Mouse (Mus musculus) G1E (cell line): ENCODE data around the gene Mrpl22. TPM values are rescaled to one million over a fixed set of nuclear protein-coding genes. Genes with fewer than 3 reads are reported as not detected.
A peak's percentile ranks its signal among the peaks of the same experiment; 100 is the strongest.

Experiments
- ATAC-seq: 2 replicates; pipeline ENCODE4 v1.8.0; 2016; ENCODE audit warnings: mild to moderate bottlenecking; ENCODE audit not compliant: insufficient number of reproducible peaks, poor library complexity, low FRiP score, severe bottlenecking; ENCODE audit errors: extremely low read depth
- DNase-seq: peaks from one replicate; pipeline ENCODE4 v3.0.0; 2012; ENCODE audit warnings: low spot score
- H3K27me3 ChIP-seq: 2 replicates; pipeline ENCODE4 v1.6.1; 2012; ENCODE audit warnings: mild to moderate bottlenecking, low read length, inconsistent platforms; ENCODE audit not compliant: insufficient read depth
- H3K36me3 ChIP-seq: replicated peaks from 2 replicates; pipeline ENCODE3; 2012; ENCODE audit warnings: mild to moderate bottlenecking, inconsistent platforms
- H3K4me1 ChIP-seq: 2 replicates; pipeline ENCODE4 v1.6.1; 2012; ENCODE audit warnings: low read depth, low read length, inconsistent platforms, mixed read lengths; ENCODE audit not compliant: insufficient read depth
- H3K4me3 ChIP-seq: 2 replicates; pipeline ENCODE4 v1.5.1; 2012; ENCODE audit warnings: low read depth, mild to moderate bottlenecking, inconsistent platforms, low read length, moderate library complexity, mixed read lengths
- H3K9me3 ChIP-seq: replicated peaks from 2 replicates; pipeline ENCODE4 v1.6.1; 2012; ENCODE audit warnings: inconsistent platforms
- CTCF ChIP-seq: IDR thresholded peaks from 2 replicates; pipeline ENCODE4 v1.5.1; 2012; ENCODE audit warnings: low read depth, low read length, inconsistent platforms, mixed read lengths
- GATA1 ChIP-seq: IDR thresholded peaks from 2 replicates; pipeline ENCODE4 v1.6.1; 2012; ENCODE audit warnings: borderline replicate concordance, low read length, inconsistent platforms, mixed read lengths
- GATA2 ChIP-seq: IDR thresholded peaks from 2 replicates; pipeline ENCODE4 v1.6.1; 2012; ENCODE audit warnings: low read depth, low read length, inconsistent platforms, borderline replicate concordance
- POLR2AphosphoS5 ChIP-seq: IDR thresholded peaks from 2 replicates; pipeline ENCODE4 v1.6.1; 2012; ENCODE audit warnings: low read depth, low read length, inconsistent platforms; ENCODE audit not compliant: insufficient replicate concordance
- TAL1 ChIP-seq: conservative IDR thresholded peaks from 2 replicates; pipeline ENCODE4 v1.6.1; 2012; ENCODE audit warnings: low read depth, low read length, inconsistent platforms, mixed read lengths
- polyA plus RNA-seq: library from polyadenylated mRNA; stranded (reverse); fragments of >175 nt; gene quantifications from 2 replicates; pipeline ENCODE4 v1.2.3, GENCODE M21; 2012
- total RNA-seq, 2 experiments: library from RNA; stranded (forward) in 1 of 2; stranded (reverse) in 1 of 2; fragments of 200-1000 nt in 1 of 2; fragments of >200 nt in 1 of 2; fragmentation: Nextera tagmentation in 1 of 2; gene quantifications; 2 replicates each; pipeline ENCODE4 v1.2.3; 2014 to 2017

Mrpl22 gene
- total RNA-seq (2014; fragmentation: Nextera tagmentation): 67.5 and 82.1 TPM in 2 replicates
- total RNA-seq (2017): 72.6 and 81.6 TPM in 2 replicates
- polyA plus RNA-seq: 9.5 and 19.0 TPM in 2 replicates

DNA sequence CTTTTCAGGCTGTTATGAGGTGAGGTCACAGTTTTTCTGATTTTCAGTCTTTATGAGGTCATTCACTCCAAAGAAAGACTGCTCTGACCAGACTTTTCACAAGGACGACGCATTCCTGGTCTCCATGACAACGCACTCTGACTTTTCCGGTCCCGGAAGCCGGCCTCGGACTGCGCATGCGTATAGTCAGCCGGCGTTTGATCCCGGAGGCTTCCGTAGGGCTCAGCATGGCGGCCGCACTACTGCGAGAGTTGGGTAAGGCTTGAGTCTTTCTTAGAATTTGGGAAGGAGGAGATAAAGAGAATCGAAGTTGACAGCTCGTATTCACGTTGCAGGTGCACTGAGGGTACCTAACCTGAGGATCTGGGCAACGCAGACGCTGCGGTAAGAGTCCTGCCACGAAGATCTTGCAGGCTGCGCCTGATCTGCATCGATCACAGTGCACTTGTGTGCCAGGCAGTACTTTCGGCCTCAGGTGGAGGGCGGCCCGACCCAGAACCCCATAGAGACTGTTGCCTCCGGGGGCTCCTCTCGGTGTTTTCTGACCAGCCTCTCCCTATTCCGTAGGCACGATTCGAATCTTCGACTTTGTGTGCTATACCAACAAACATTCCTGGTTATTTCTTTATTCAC lies at the start of gene Mrpl22:
TSS of gene Mrpl22 (plus strand) at position 203 of the 633 bp plus-strand sequence.
- peaks cover 30% of the 10 kb centered on the region for H3K4me1 ChIP-seq
- DNase-seq (peak; percentile 77), ATAC-seq (peak; percentile 64)

DNA sequence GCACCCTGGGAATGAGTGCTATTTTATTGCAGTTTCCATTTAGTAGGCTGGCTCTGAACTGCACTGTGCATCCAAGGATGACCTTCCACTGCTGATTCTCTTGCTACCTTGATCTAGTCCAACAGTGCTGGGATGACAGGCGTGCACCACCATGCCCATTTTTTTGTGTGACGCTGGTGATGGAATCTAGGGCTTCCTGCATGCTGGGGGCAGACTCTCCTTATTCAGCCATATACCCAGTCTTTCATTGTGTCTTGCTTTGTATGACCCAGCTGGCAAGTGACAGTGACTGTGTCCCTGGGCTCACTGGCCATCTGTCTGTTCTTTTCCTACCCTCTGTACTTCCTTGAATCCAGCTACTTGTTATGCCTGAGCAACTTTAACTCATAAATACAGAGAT lies 47.8 kb upstream of the Mrpl22 start:
- TF ChIP-seq TAL1 (no peak), POLR2AphosphoS5 (no peak), CTCF (no peak), GATA2 (no peak), GATA1 (no peak)

More for the DNA sequence above, at the start of gene Mrpl22:
- Histone ChIP-seq H3K36me3 (peaks cover 42% of the 10 kb centered on the region), H3K4me3 (peak within 1 kb of the TSS; percentile 89), H3K9me3 (no peaks in the 10 kb centered on the region), H3K27me3 (no peaks in the 10 kb centered on the region)
- TF ChIP-seq GATA2 (no peak), GATA1 (no peak), TAL1 (no peak), POLR2AphosphoS5 (no peak), CTCF (no peak)

DNA sequence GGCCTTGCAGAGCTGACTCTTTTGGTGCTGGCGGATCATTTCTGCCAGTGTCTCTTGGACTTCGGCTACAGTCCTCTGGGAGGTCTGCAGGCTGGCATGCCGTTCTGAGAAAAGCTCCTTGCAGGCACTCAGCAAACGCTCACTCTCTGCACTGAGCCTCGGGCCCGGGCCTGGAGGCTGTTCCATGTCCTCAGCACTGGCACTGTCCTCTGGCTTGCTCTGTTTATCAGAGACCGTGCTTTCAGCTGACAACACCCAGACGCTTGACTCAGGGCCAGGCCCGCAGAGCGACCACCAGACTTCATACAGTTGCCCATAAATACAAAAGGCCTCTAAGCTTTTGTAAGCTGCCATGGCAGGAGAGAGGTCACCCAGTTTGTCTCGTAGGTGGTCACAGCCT lies 46.4 kb upstream of the Mrpl22 start:
- DNase-seq (no peak), ATAC-seq (no peak)
- H3K4me3 ChIP-seq: no peak overlapping the region
- TF ChIP-seq GATA1 (no peak), CTCF (no peak), POLR2AphosphoS5 (no peak), GATA2 (no peak), TAL1 (no peak)
- H3K9me3 ChIP-seq: no peaks in the 10 kb centered on the region
- H3K36me3 ChIP-seq: peaks cover 96% of the 10 kb centered on the region
- H3K4me1 ChIP-seq: peaks cover 39% of the 10 kb centered on the region
- no peaks in the 10 kb centered on the region for H3K27me3 ChIP-seq

More for the DNA sequence above, 47.8 kb upstream of the Mrpl22 start:
- no peaks in the 10 kb centered on the region for H3K9me3 ChIP-seq
- H3K36me3 ChIP-seq: peaks cover 90% of the 10 kb centered on the region
- H3K4me1 ChIP-seq: peaks cover 28% of the 10 kb centered on the region
- ATAC-seq (no peak), DNase-seq (no peak)
- H3K4me3 ChIP-seq: no peak overlapping the region
- no peaks in the 10 kb centered on the region for H3K27me3 ChIP-seq

DNA sequence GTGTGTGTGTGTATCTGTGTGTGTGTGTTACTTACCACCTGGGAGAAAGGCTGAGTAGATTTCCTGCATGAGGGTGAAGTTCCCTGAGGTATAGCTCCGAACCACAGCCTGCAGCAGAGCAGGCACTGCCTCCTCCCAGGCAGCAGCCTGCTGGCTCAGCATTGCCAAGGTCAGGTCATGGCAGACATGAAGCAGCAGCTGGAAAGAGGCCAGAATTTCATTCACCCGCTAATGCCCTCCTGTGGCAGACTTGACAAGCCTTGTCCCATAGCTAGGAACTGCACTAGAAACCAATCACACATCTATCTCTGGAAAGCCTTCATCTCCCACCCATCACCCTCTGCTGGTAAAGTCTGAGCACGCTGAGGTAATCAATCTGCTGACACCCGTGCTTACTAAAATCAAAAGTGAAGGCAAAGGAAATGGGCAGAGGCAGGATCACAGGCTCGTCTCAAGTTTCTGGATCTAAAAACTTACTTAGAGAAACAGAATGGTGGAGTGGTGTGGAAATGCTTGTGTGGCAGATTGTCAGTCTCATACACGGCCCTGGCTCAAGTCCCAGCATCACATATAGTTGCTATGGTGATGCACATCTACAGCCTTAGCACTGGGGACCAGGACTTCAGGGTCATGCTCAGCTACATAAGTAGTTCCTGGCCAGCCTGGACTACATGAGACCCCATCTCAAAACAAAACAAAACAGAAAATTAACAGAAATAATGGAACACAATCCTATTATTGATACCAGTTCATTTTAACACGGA lies 44.9 kb upstream of the Mrpl22 start:
- Histone ChIP-seq H3K27me3 (no peaks in the 10 kb centered on the region), H3K9me3 (no peaks in the 10 kb centered on the region), H3K4me1 (peaks cover 40% of the 10 kb centered on the region), H3K4me3 (no peak overlapping the region), H3K36me3 (peaks cover 96% of the 10 kb centered on the region)
- TF ChIP-seq TAL1 (no peak), GATA1 (no peak), POLR2AphosphoS5 (no peak), CTCF (no peak), GATA2 (no peak)
- ATAC-seq (no peak), DNase-seq (no peak)

DNA sequence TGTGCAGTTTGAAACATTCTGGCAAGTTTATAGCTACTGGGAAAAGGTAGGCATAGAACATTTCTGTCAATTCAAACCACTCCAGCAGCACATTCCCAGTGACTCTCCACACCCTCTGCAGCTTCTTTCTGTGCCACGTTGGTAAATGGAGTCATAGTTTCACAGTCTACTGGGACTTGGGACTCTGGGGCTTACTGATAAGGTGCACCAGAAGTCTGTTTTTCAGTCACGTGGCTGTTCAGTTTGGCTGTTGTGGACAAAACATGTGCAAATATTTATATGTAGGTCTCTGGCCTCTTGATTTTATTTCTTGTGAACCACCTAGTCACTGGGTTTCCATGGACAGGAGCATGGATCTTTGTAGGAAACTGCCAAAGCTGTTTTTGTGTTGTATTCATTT lies 43.9 kb upstream of the Mrpl22 start:
- TF ChIP-seq CTCF (no peak), TAL1 (peak; percentile 69), GATA2 (no peak)
- peak; percentile 46 for DNase-seq
- Histone ChIP-seq H3K4me1 (peaks cover 40% of the 10 kb centered on the region), H3K9me3 (no peaks in the 10 kb centered on the region), H3K4me3 (no peak overlapping the region; the same call in 1 of the 2 replicates), H3K27me3 (no peaks in the 10 kb centered on the region), H3K36me3 (peaks cover 98% of the 10 kb centered on the region)
- ATAC-seq: peak; percentile 77

DNA sequence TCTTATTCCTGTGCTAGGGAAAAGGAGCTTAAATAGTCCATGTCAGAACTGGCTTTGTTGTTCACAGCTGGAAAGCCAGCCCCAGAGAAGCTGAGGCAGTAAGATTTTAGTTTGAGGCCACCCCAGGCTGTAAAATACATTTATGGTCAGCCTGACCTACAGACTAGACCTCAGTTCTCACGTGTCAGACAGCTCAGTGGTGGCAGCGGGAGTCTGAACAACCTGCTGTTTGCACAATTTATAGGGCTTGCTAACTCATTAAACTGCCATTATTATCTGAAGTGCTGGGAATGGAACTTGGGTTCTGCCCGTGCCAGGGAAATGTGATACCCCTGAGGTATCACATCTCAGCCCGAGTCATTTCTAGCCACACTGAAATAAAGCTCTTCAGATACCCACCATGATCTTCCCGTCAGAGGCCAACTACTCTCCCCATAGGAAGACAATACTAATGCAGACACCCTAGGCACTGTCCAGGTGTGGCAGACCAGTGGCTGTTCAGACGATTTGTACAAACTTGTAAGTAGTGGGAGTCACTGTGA lies 42.1 kb upstream of the Mrpl22 start:
- peaks cover 40% of the 10 kb centered on the region for H3K4me1 ChIP-seq
- no peaks in the 10 kb centered on the region for H3K9me3 ChIP-seq
- H3K36me3 ChIP-seq: peaks cover 94% of the 10 kb centered on the region
- ATAC-seq: no peak
- no peak for TF ChIP-seq GATA1
- TF ChIP-seq CTCF: no peak
- no peak for TF ChIP-seq GATA2
- no peak for TF ChIP-seq POLR2AphosphoS5
- TF ChIP-seq TAL1: no peak
- H3K27me3 ChIP-seq: no peaks in the 10 kb centered on the region
- DNase-seq: no peak
- H3K4me3 ChIP-seq: no peak overlapping the region
